Mouse (Mus musculus): ENCODE results near the gene Dennd1a. TPM values are rescaled to one million over a fixed set of nuclear protein-coding genes. Genes with fewer than 3 reads are reported as not detected.
A peak's percentile ranks its signal among the peaks of the same experiment; 100 is the strongest.
"Not testable (repeated sequence)": the region's sequence is repeated elsewhere in the genome, so short reads cannot be mapped to it uniquely, and the experiment has no call there.

The Dennd1a gene
- total and polyA plus RNA-seq, 2 experiments from 2014 or later = 16.7 to 52.1 TPM

- ATAC-seq (no peak), DNase-seq (no peak)
- Histone ChIP-seq H3K4me1 (ENCODE audit: insufficient read depth) (0 out of 2 replicates have a peak, but pooled peaks cover 3% of the 10 kb centered on the region), H3K9ac (no peak overlapping the region), H3K27ac (ENCODE audit: low read depth, low read length) (no peak overlapping the region), H3K27me3 (ENCODE audit: insufficient read depth, low read length) (no peaks in the 10 kb centered on the region), H3K4me3 (ENCODE audit: low read depth, low read length) (no peak overlapping the region), H3K36me3 (ENCODE audit: insufficient read depth) (no peaks in the 10 kb centered on the region), H3K4me2 (ENCODE audit: low read depth) (no peak overlapping the region), H3K9me3 (ENCODE audit: low read length) (no peaks in the 10 kb centered on the region)
- TF ChIP-seq CTCF (IDR thresholded peaks at IDR 0.05; ENCODE audit: low read depth) = no peak
- 97% methylated on average over 4 of the region's 4 CpGs for WGBS
Measured at GRCm38 (mm10) chr2:37940845-37941361, 346.3 kb downstream of the Dennd1a start.

GRCm38 (mm10) chr2:37939997-37940396 lies 347.2 kb downstream of the Dennd1a start:
- no peak overlapping the region for H3K4me3 ChIP-seq (ENCODE audit: low read depth, low read length)
- H3K4me2 ChIP-seq (ENCODE audit: low read depth) = no peak overlapping the region
- H3K4me1 ChIP-seq (ENCODE audit: insufficient read depth) = no peaks in the 10 kb centered on the region
- DNase-seq (no peak), ATAC-seq (no peak)
- H3K36me3 ChIP-seq (ENCODE audit: insufficient read depth) = peaks cover 1% of the 10 kb centered on the region; the same call in 1 of the 2 replicates
- H3K27me3 ChIP-seq (ENCODE audit: insufficient read depth, low read length) = no peaks in the 10 kb centered on the region
- no peak overlapping the region for H3K9ac ChIP-seq
- H3K27ac ChIP-seq (ENCODE audit: low read depth, low read length) = no peak overlapping the region
- no peaks in the 10 kb centered on the region for H3K9me3 ChIP-seq (ENCODE audit: low read length)
- TF ChIP-seq CTCF (IDR thresholded peaks at IDR 0.05; ENCODE audit: low read depth) = no peak
- WGBS = 41% methylated on average over 1 of the region's 1 CpGs

- H3K9ac ChIP-seq; H3K27ac ChIP-seq (ENCODE audit: low read depth, low read length); H3K4me3 ChIP-seq (ENCODE audit: low read depth, low read length); H3K27me3 ChIP-seq (ENCODE audit: insufficient read depth, low read length); H3K9me3 ChIP-seq (ENCODE audit: low read length); DNase-seq; H3K36me3 ChIP-seq (ENCODE audit: insufficient read depth); H3K4me2 ChIP-seq (ENCODE audit: low read depth); H3K4me1 ChIP-seq (ENCODE audit: insufficient read depth); ATAC-seq: not testable (repeated sequence)
- WGBS = 81% methylated on average over 4 of the region's 4 CpGs
Measured at GRCm38 (mm10) chr2:37936922-37937321, 350.3 kb downstream of the Dennd1a start.

GRCm38 (mm10) chr2:37932240-37932639 lies 354.9 kb downstream of the Dennd1a start:
- no peak for TF ChIP-seq CTCF (IDR thresholded peaks at IDR 0.05; ENCODE audit: low read depth)
- Histone ChIP-seq H3K27ac (ENCODE audit: low read depth, low read length) (no peak overlapping the region), H3K36me3 (ENCODE audit: insufficient read depth) (peaks cover 3% of the 10 kb centered on the region; the same call in 1 of the 2 replicates), H3K27me3 (ENCODE audit: insufficient read depth, low read length) (no peaks in the 10 kb centered on the region), H3K4me3 (ENCODE audit: low read depth, low read length) (no peak overlapping the region), H3K4me2 (ENCODE audit: low read depth) (no peak overlapping the region), H3K9me3 (ENCODE audit: low read length) (no peaks in the 10 kb centered on the region), H3K9ac (no peak overlapping the region), H3K4me1 (ENCODE audit: insufficient read depth) (peaks cover 7% of the 10 kb centered on the region; the same call in 1 of the 2 replicates)
- WGBS = 95% methylated on average over 1 of the region's 1 CpGs
- ATAC-seq (no peak), DNase-seq (no peak)

GRCm38 (mm10) chr2:37931018-37931930 lies 355.9 kb downstream of the Dennd1a start:
- no peak overlapping the region for H3K4me3 ChIP-seq (ENCODE audit: low read depth, low read length)
- peak; percentile 73 for DNase-seq
- no peak overlapping the region for H3K4me2 ChIP-seq (ENCODE audit: low read depth)
- no peaks in the 10 kb centered on the region for H3K9me3 ChIP-seq (ENCODE audit: low read length)
- no peaks in the 10 kb centered on the region for H3K27me3 ChIP-seq (ENCODE audit: insufficient read depth, low read length)
- H3K4me1 ChIP-seq (ENCODE audit: insufficient read depth) = peaks cover 7% of the 10 kb centered on the region; the same call in 1 of the 2 replicates
- TF ChIP-seq CTCF (IDR thresholded peaks at IDR 0.05; ENCODE audit: low read depth) = no peak
- 25% methylated on average over 5 of the region's 5 CpGs for WGBS
- no peak overlapping the region for H3K9ac ChIP-seq
- peak overlapping the region; percentile 6; the same call in 1 of the 2 replicates for H3K27ac ChIP-seq (ENCODE audit: low read depth, low read length)
- H3K36me3 ChIP-seq (ENCODE audit: insufficient read depth) = peaks cover 3% of the 10 kb centered on the region; the same call in 1 of the 2 replicates
- ATAC-seq = peak; percentile 95

GRCm38 (mm10) chr2:37926133-37926503 lies 361.1 kb downstream of the Dennd1a start:
- no peak for DNase-seq
- TF ChIP-seq CTCF (IDR thresholded peaks at IDR 0.05; ENCODE audit: low read depth) = no peak
- no peak overlapping the region for H3K4me2 ChIP-seq (ENCODE audit: low read depth)
- H3K9me3 ChIP-seq (ENCODE audit: low read length) = no peaks in the 10 kb centered on the region
- no peaks in the 10 kb centered on the region for H3K27me3 ChIP-seq (ENCODE audit: insufficient read depth, low read length)
- H3K9ac ChIP-seq = no peak overlapping the region
- H3K27ac ChIP-seq (ENCODE audit: low read depth, low read length) = no peak overlapping the region
- ATAC-seq = no peak; the same call in 1 of the 2 replicates
- WGBS = 51% methylated on average over 5 of the region's 5 CpGs
- H3K4me1 ChIP-seq (ENCODE audit: insufficient read depth) = peaks cover 2% of the 10 kb centered on the region; the same call in 1 of the 2 replicates
- no peaks in the 10 kb centered on the region for H3K36me3 ChIP-seq (ENCODE audit: insufficient read depth)
- H3K4me3 ChIP-seq (ENCODE audit: low read depth, low read length) = no peak overlapping the region

Measured in forebrain, postnatal 0 days (tissue).